15 mouse cellular contexts compared by ENCODE assay signal in genomic region chr13:19888983-19889773, GRCm38 (mm10).
"Had no signal": no experiment of that assay in that cellular context is flagged by ENCODE, and none has a peak within 500 bp of the region (broad histone marks: within the 10 kb centered on the region; RNA-seq: fewer than 3 reads in every experiment).

No protein-coding gene starts in this region.

- H3K27ac ChIP-seq: limb, embryonic 12.5 days; liver, embryonic 13.5 days; lung, embryonic 15.5 days; macrophage; midbrain, embryonic 12.5 days had no signal

- H3K4me3 ChIP-seq: limb, embryonic 12.5 days; liver, embryonic 13.5 days; lung, embryonic 15.5 days; megakaryocyte, embryonic 14.5 days; midbrain, embryonic 12.5 days had no signal

- H3K4me2 ChIP-seq: limb, embryonic 12.5 days; liver, embryonic 13.5 days; lung, embryonic 15.5 days; midbrain, embryonic 12.5 days had no signal

- ATAC-seq: liver, postnatal 0 days had no signal

- DNase-seq: kidney, adult 8-10 months; kidney, postnatal 36 days; layer of hippocampus, adult 9-11 months; liver; liver, embryonic 13.5 days; liver, postnatal 0 days; lung, postnatal 14 days; right cerebral cortex, adult 18-20 months; right cerebral cortex, postnatal 25 days; thymus, postnatal 4 days had no signal

- H3K9ac ChIP-seq: limb, embryonic 12.5 days; liver, embryonic 13.5 days; liver, postnatal 0 days; lung, embryonic 15.5 days; midbrain, embryonic 12.5 days had no signal

- H3K27me3 ChIP-seq: limb, embryonic 12.5 days; liver, embryonic 13.5 days; lung, embryonic 15.5 days; megakaryocyte, embryonic 14.5 days; midbrain, embryonic 12.5 days had no signal

- H3K9me3 ChIP-seq: limb, embryonic 12.5 days; liver, embryonic 13.5 days; lung, embryonic 15.5 days; megakaryocyte, embryonic 14.5 days; midbrain, embryonic 12.5 days had no signal

- H3K36me3 ChIP-seq: limb, embryonic 12.5 days; liver, embryonic 13.5 days; lung, embryonic 15.5 days; midbrain, embryonic 12.5 days had no signal

- H3K4me1 ChIP-seq: limb, embryonic 12.5 days; liver, embryonic 13.5 days; lung, embryonic 15.5 days; megakaryocyte, embryonic 14.5 days; midbrain, embryonic 12.5 days had no signal
